In genomic region chr1:97918495-97918894, GRCm38 (mm10) we compare ENCODE assay signal across 10 mouse cellular contexts.
A peak's percentile ranks its signal among the peaks of the same experiment; 100 is the strongest.
DNase-seq lines count a peak whose midpoint lies in the region; ATAC-seq and TF ChIP-seq lines count a peak whose summit lies in the region.
"Had no signal": no experiment of that assay in that cellular context is flagged by ENCODE, and none has a peak within 500 bp of the region (broad histone marks: within the 10 kb centered on the region; RNA-seq: fewer than 3 reads in every experiment).

No protein-coding gene starts in this region.

- peaks cover 16% of the 10 kb centered on the region for H3K36me3 ChIP-seq in heart, adult 2 months (ENCODE audit: control insufficient read depth, insufficient read depth, low read length)
- peaks cover 3% of the 10 kb centered on the region; the same call in 1 of the 2 replicates for H3K36me3 ChIP-seq in heart, embryonic 11.5 days (ENCODE audit: control insufficient read depth, insufficient read depth, low read length)
- H3K36me3 ChIP-seq in embryonic facial prominence, embryonic 13.5 days, result no peaks in the 10 kb centered on the region
- H3K36me3 ChIP-seq in midbrain, embryonic 12.5 days, result no peaks in the 10 kb centered on the region

- 49% methylated on average over 8 of the region's 8 CpGs for WGBS in heart, adult 2 months
- 55% methylated on average over 8 of the region's 8 CpGs for WGBS in heart, embryonic 11.5 days (ENCODE audit: insufficient replicate concordance)
- 70% methylated on average over 8 of the region's 8 CpGs for WGBS in embryonic facial prominence, embryonic 13.5 days
- WGBS in midbrain, embryonic 12.5 days, result 76% methylated on average over 8 of the region's 8 CpGs

- ATAC-seq in heart, embryonic 11.5 days (replicated peaks; ENCODE audit: insufficient number of reproducible peaks, low FRiP score, low TSS enrichment), result no peak
- peak; percentile 43; the same call in 1 of the 2 replicates for ATAC-seq in embryonic facial prominence, embryonic 13.5 days (ENCODE audit: insufficient number of reproducible peaks, insufficient read depth, low FRiP score, low TSS enrichment, low read depth)
- ATAC-seq in midbrain, embryonic 12.5 days (ENCODE audit: low FRiP score, low read depth), result 0 out of 2 replicates have a peak, but pooled peaks have one; percentile 16
- no peak for ATAC-seq in megakaryocyte, adult 5-6 weeks (ENCODE audit: poor library complexity, severe bottlenecking)

- TF ChIP-seq POLR2A in heart, adult 2 months (IDR thresholded peaks at IDR 0.05; ENCODE audit: insufficient read depth, low read depth, low read length), result 0 out of 2 replicates have a peak, but pooled peaks have one; percentile 16

- no peak overlapping the region for H3K4me2 ChIP-seq in heart, embryonic 11.5 days
- H3K4me2 ChIP-seq in embryonic facial prominence, embryonic 13.5 days, result no peak overlapping the region
- H3K4me2 ChIP-seq in midbrain, embryonic 12.5 days (replicated peaks), result no peak overlapping the region

- peak; percentile 45; the same call in 1 of the 2 replicates for TF ChIP-seq EP300 in heart, adult 2 months (IDR thresholded peaks at IDR 0.05; ENCODE audit: insufficient read depth, low read depth, low read length)

- H3K4me1 ChIP-seq in heart, adult 2 months (ENCODE audit: control insufficient read depth, insufficient read depth, low read length), result peaks cover 3% of the 10 kb centered on the region
- peaks cover 5% of the 10 kb centered on the region; the same call in 1 of the 2 replicates for H3K4me1 ChIP-seq in heart, embryonic 11.5 days (ENCODE audit: control insufficient read depth, insufficient read depth, low read length)
- 0 out of 2 replicates have a peak, but pooled peaks cover 7% of the 10 kb centered on the region for H3K4me1 ChIP-seq in embryonic facial prominence, embryonic 13.5 days
- peaks cover 3% of the 10 kb centered on the region; the same call in 1 of the 2 replicates for H3K4me1 ChIP-seq in midbrain, embryonic 12.5 days

- no peak overlapping the region for H3K9ac ChIP-seq in heart, adult 2 months (ENCODE audit: low read depth, low read length)
- no peak overlapping the region for H3K9ac ChIP-seq in heart, embryonic 11.5 days (ENCODE audit: low read depth, low read length)
- no peak overlapping the region for H3K9ac ChIP-seq in embryonic facial prominence, embryonic 13.5 days
- H3K9ac ChIP-seq in midbrain, embryonic 12.5 days (replicated peaks), result no peak overlapping the region

- no peak for TF ChIP-seq CTCF in heart, adult 2 months (IDR thresholded peaks at IDR 0.05)

- no peak overlapping the region for H3K4me3 ChIP-seq in heart, adult 2 months
- no peak overlapping the region for H3K4me3 ChIP-seq in heart, embryonic 11.5 days (ENCODE audit: low read depth, low read length)
- H3K4me3 ChIP-seq in embryonic facial prominence, embryonic 13.5 days, result no peak overlapping the region
- no peak overlapping the region for H3K4me3 ChIP-seq in midbrain, embryonic 12.5 days
- H3K4me3 ChIP-seq: myocyte had no signal

- no peaks in the 10 kb centered on the region for H3K79me2 ChIP-seq in heart, adult 2 months (replicated peaks; ENCODE audit: control insufficient read depth, insufficient read depth, low read length)

- DNase-seq in heart, adult 2 months, result peak in 1 of 2 experiments; percentile 44
- peak; percentile 32 for DNase-seq in kidney, postnatal 14 days
- DNase-seq in frontal cortex, adult 2 months (ENCODE audit: extremely low spot score in 1 of 2, low spot score in 1 of 2), result no peak
- no peak for DNase-seq in c-Kit-positive CD71-positive TER-119-positive erythroid progenitor cells, embryonic 14.5 days (ENCODE audit: low spot score)

- H3K27me3 ChIP-seq in heart, adult 2 months (ENCODE audit: control insufficient read depth, insufficient read depth, low read length), result no peaks in the 10 kb centered on the region
- H3K27me3 ChIP-seq in heart, embryonic 11.5 days (ENCODE audit: control insufficient read depth, insufficient read depth, low read length), result no peaks in the 10 kb centered on the region
- H3K27me3 ChIP-seq in embryonic facial prominence, embryonic 13.5 days, result no peaks in the 10 kb centered on the region
- H3K27me3 ChIP-seq in midbrain, embryonic 12.5 days, result no peaks in the 10 kb centered on the region
- H3K27me3 ChIP-seq: CH12.LX had no signal

- no peaks in the 10 kb centered on the region for H3K9me3 ChIP-seq in heart, embryonic 11.5 days (replicated peaks; ENCODE audit: control insufficient read depth, low read length)
- H3K9me3 ChIP-seq in embryonic facial prominence, embryonic 13.5 days, result no peaks in the 10 kb centered on the region
- H3K9me3 ChIP-seq in midbrain, embryonic 12.5 days, result no peaks in the 10 kb centered on the region

- intact Hi-C loops in heart, adult 2 months (cut with DNase I), result no loop called here

- H3K27ac ChIP-seq in heart, adult 2 months, result peak overlapping the region; percentile 75
- H3K27ac ChIP-seq in heart, embryonic 11.5 days (ENCODE audit: low read depth, low read length), result no peak overlapping the region
- H3K27ac ChIP-seq in embryonic facial prominence, embryonic 13.5 days, result no peak overlapping the region
- peak overlapping the region; percentile 47 for H3K27ac ChIP-seq in midbrain, embryonic 12.5 days (replicated peaks)

Comparison
In these comparisons a context has a peak if more than half of its experiments do, and no peak if none do; other contexts are left out.
1. H3K27ac ChIP-seq: peak in heart, adult 2 months (single experiment) and midbrain, embryonic 12.5 days (single experiment); none in heart, embryonic 11.5 days (single experiment) and embryonic facial prominence, embryonic 13.5 days (single experiment).
2. ATAC-seq: peak in embryonic facial prominence, embryonic 13.5 days (single experiment) and midbrain, embryonic 12.5 days (single experiment); none in heart, embryonic 11.5 days (single experiment) and megakaryocyte, adult 5-6 weeks (single experiment).